Mouse (Mus musculus) liver, postnatal 0 days (tissue): ENCODE measurements around the gene Apoc4.

Source experiments
- CTCF ChIP-seq: sonication (generic); IDR thresholded peaks from 2 replicates; pipeline ENCODE4 v1.5.1; 2016; ENCODE audit warnings: antibody characterized with exemption, low read depth
- EP300 ChIP-seq: IDR thresholded peaks from 2 replicates; pipeline ENCODE4 v1.6.1; 2016; ENCODE audit warnings: antibody characterized with exemption, low read depth, mild to moderate bottlenecking

- TF ChIP-seq EP300 (no peak), CTCF (no peak)
These were observed 34.9 kb upstream of the Apoc4 start for GRCm38 (mm10) chr7:19716055-19716682.
